Mouse (Mus musculus): ENCODE results near the gene Tbc1d22a.

The Tbc1d22a gene

DNA sequence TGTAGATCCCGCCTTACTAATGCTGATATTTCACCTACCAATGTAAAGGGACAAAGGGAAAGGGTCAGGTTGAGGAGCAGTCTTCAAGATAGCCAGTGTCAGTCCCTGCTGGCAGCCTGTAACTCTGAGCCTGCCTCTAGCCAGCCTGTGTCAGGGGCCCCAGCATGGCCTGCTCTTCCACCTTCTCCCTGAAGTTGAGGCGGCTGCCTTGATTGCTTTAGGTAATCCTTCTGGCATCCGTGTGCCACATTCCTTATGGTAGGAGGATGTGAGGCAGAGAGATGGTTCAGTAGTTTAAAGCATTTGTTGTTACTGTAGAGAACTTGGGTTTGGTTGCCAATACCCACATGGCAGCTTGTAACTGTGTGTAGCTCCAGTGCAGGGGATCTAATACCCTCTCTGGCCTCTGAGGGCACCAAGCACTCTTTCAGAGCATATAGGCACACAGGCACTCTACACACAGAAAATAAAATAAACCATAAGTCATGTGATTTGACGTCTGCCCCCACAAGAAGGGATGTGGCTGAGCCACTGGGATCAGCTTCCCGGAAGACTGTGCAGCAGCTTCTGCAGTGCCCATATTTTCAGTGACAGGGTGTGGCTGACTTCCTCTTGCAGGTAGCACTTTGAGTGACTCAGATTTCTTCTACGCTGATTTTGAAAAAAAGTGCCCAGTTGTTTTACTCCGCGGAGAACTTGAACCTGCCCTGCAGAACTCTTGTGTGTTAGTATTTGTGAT, 128.5 kb downstream of the Tbc1d22a start:
- no peak for DNase-seq

DNA sequence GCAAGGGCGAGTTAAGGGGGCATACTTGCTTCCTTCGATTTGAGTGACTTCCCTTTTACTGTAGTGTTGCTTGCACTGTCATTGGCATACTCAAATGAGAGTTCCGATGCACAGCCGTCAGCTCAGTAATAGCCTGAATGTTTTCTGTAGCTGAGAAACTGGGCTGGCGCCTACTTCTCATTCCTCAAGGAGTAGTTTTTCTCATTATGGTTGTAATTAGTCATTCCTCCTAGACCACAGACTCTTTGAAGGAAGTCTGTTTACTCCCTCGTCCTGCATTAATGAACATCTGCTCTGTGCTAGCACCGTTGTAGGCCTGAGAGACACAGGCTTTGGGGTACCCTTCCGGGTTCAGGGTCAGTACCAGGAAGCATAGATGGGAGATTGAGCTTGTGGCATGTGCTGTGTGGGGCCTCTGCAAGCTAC, 130.7 kb downstream of the Tbc1d22a start:
- no peak for DNase-seq

DNA sequence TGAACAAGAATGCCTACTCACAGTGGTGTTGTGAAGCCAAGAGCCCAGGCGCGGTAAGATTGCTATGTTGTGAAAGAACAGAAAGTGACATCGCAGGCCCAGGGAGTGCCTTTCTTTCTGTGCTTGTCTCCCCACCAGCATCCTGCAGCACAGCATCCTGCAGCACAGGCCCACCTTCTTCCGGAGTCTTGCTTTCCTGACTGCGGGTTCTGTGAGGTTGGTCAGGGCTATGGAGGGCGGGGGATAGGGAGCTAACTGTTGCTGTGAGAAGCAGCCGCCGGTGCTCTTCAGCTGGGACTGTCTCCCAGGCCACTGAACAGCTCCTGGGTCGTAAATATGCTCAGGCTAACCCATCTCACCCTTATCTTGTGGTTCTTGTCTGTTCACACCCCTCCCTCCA, 131.6 kb downstream of the Tbc1d22a start:
- no peak for DNase-seq

DNA sequence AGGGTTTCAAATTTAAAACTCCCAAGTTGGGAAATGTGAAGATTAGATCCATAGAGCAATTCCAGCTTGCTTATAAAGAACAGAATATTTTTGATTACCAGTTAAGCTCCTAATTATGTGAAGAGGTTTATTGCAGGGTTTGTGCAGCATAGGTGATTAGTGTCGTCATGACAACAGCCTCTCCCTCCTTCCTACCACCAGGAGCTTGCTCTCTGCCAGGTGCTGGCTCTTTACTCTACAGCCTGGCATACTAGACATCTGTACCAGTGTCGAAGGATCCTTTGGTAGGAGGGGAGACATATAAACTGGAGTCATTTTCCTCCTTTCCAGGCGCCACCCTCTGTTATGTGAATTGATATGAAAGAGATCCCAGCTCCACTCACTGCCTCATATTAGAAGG, 132.3 kb downstream of the Tbc1d22a start:
- no peak for DNase-seq

DNA sequence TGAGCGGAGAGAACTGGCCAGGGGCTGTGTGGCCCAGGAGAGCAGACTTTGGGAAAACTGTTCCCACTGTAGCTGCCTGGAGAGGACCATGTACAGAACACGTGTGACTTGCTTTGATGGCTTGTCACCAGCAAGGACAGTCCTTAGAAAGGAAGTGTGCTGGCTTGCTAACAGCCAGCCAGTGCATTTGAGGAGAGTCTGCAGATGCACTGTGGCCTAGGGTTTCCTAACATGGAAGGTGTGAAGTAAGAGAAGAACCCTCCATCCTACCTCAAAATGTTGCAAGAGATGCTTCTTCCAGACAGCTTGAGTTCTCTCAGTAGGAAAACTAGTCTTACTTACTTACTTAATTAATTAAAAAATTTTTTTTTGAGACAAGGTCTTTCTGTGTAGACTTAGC, 140.7 kb downstream of the Tbc1d22a start:
- DNase-seq = no peak

DNA sequence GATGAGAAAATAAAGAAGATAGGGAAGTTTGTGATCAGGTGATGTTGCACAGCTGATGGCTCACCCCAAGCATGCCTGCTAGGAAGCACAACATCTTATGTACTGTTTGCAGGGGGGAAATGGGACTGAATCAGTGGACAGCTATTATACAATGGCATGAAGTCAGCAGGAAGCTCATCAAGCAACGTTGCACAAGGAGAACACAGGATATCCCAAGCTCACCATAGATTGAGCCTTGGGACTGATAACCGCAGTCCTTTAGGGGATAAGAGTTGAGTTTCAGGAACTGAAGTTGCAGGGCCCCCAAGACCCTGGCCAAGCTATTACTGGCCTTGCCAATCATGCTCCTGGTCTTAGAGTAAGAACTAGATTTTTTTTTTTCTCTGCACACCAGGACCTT, 141.6 kb downstream of the Tbc1d22a start:
- DNase-seq = no peak

DNA sequence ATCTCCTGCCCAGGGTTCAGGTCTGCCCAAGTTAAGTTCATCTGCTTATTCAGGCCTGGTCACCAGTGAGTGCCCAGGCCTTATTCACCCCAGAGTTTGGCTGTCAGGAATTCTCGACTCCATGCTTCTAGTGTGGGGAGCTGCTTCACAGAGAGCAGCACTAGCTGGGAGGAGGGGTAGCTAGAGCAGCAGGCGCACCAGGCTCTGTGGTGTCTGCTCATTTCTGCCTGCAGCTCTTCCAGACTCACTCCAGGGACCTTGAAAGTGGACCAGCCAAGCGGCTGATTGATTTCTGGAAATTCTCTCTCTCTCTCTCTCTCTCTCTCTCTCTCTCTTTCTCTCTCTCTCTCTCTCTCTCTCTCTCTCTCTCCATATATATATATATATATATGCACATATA, 146.1 kb downstream of the Tbc1d22a start:
- no peak for DNase-seq

DNA sequence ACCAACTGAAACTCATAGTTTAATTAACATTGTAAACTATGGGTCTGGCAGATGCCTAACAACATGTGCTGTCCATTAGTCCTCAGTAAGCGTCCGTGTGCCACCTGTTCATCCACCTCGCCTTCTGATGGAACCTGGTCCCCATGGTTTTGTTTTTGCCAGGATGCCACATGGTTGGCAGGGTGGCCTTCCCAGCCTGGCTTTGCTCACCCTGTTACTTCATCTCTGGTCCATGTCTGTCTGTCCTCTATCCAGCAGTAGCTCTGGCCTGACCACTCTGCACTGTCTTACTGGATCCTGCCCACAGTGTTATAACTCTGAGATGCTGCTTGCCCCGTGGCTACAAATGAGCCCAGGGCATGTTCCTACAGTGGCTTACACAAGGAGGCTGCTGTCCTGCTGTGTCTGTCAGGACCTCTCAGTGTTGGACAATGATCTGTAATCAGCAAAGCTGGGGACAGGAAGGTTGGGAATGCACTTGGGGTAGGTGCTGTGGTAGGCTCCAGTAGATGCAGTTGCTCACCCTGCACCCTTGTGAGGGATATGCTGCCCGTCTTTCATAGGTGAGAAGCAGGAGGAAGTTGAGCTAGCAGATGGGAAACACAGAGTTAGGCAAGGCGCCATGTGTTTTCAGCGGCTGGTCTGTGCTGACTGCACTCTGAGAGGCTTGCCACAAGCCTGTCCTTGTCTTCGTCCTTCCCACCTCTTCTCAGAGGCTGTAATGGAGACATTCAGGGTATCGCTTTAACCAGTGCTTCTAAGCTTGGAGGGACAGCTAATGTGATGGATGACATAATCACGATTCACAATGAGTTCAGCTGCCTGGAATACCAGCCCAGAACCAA, 148.3 kb downstream of the Tbc1d22a start:
- no peak for DNase-seq

DNA sequence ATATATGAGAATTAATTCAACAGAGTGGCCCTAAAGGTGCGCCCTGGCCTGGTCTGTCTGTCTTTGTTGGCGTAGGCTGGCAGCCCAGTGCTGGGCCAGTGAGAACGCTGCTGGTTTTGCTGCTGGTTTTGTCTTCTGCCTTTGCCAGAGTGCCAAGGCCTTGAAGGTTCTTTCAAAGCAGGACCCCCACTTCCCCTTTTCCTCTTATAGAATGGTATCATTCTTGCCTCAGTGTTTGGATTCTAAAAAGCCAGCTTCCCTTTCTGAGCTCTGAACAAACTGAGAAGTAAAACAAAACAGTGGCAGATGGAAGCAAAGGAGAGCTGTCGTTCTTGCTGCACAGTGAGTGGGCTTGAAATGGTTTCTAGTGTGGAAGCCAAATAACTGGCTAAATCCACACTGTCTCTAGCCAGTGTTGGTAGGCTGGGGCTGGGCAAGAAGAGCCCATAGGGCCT, 149.6 kb downstream of the Tbc1d22a start:
- DNase-seq = no peak

DNA sequence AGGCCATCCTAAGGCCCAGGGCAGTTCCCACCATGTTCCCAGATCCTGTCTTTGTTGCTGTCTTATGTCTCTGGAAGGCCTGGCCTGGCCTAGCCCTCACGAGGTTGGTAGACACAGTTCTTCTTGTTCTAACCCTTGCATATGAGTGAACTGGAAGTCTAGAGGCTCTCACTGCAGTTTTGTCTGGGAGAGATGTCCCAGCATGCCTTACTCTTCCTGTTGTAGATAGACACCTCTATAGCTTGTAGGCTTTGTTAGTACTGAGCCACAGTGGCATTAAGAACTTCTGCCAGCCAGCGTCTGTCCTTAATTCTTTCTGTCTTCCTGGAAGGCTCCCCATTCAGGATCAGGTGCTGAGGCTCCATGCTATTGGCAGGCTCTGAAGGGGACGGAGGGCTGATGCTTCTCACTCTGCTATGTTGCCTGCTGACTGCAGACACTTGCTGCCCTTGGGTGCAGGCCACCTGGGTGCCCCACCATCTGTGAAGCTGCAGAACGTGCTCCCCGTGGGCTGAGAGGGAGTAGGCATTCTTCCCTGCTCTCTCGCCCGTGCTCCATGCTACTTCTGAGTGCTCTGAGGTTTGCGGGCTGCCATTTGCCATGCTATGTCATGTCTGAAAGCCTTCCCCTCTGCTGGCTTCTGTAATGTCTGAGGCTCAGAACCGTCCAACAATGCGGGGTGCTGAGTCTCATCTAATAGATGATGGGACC, 150.8 kb downstream of the Tbc1d22a start:
- no peak for DNase-seq

DNA sequence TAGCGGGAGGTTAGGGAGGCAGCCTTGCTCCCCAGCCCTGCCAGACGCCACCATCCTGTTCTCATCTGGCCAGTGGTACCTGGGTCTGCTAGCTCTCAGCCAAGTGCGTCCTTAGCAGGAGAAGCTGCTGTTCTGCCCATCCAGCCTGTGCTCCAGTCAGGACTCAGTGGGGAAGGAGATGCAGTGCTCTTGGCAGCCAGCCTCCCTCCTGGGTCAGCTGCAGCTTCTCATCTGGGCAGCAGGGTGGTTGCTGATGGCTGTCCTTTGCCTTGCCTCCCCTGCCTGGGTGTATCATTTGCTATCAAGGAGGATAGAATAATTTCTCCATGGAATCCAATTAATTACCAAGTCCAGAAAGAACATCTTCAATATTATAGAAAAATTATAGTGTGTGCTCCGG, 152.5 kb downstream of the Tbc1d22a start:
- no peak for DNase-seq

DNA sequence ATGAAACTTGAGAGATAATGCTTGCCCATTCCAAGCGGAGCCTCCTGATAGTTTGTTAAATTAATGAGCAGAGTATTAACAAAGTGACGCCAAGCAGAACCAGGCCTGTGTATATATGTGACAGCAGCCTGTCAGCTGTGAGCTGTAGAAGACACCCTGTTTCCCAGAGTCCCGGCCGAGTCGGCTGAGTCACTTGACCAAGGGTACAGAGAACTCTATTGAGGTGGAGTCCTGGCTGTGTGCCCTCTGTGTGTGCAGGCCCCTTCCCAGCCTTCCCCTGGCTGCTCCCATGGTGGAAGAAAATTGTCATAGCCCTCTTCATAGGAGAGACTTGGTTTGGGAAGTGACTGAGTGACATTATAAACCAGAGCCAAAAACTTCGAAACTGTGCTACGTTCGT, 153.0 kb downstream of the Tbc1d22a start:
- DNase-seq = no peak

DNA sequence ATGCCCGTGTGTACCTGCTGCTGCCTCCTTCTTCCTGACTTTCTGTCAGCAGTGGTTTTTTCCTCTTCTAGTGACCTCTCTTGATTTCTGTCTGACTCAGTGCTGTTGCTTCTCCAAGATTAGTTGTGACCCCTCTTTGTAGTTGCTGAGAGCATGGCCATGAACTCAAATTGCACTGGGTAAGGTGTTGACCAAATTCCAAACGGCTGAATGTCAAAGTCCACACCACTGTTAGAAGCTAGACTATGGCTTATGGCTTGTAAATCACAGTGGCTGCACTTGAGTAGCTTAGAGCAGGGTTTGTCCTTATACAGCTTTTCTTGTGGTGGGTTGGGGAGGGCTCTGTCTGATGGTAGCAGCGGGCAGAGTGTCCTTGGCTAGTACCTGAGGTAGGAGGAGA, 156.6 kb downstream of the Tbc1d22a start:
- no peak for DNase-seq

DNA sequence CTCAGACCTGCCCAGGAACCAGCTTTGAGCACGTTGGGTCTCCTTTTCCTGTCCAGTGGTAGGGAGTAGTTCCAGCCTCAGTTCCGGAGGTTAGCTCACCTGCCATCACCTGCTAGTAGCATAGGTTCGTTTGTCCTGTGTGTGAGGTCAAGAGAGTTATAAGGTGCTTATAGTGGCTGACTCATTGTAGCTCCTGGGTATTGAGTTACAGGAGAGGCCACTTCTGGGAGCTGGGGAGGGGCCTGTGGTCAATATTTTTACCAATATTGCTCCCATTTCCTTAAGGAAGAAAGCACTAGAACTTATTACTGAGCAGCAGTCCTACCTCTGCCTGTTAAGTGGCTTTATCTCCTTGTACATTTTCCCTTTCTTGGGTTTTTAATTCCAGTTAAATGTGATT, 161.0 kb downstream of the Tbc1d22a start:
- no peak for DNase-seq

DNA sequence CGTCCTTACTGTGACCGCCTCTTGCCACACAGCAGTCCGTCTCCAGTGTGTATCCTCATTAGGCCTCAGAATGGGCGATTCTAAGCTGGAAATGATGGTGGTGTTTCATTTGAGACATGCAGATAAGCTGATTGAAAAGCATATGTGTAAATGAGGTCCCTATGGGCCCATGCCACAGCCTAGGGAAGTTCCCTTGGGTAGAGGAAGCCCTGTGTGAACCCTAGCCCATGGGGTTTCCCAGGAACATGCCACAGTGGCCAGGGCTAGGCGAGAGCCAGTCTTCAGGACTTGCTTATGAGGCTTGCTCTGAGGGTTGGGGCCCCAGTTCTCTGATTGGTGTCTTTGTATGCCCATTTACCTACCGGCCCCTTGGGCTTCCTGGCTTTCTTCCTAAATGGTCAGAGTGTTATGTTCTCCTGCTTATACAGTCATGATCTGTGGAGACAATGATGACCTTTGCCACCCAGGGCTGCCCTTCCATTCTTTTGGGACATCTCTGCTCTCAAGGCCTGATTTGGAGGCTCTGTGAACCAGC, 161.7 kb downstream of the Tbc1d22a start:
- DNase-seq = no peak

DNA sequence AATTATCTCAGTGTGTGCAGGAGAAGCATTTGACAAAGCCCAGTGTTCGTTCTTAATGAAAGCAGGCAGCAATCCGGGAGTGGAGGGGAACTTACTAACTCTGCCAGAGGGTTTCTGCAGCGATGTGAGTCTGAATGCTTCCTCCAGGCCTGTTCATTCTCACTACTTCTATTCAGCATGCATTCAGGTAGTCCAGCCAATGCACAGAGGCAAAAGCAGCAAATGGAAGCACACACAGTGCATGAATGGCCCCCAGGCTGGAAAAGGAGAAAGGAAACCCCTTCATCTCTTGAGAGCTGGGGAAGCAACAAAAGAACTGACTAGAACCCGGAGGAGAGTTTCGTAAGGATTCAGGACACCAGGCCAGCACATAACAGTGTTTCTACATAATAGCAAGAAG, 169.0 kb downstream of the Tbc1d22a start:
- DNase-seq = no peak

DNA sequence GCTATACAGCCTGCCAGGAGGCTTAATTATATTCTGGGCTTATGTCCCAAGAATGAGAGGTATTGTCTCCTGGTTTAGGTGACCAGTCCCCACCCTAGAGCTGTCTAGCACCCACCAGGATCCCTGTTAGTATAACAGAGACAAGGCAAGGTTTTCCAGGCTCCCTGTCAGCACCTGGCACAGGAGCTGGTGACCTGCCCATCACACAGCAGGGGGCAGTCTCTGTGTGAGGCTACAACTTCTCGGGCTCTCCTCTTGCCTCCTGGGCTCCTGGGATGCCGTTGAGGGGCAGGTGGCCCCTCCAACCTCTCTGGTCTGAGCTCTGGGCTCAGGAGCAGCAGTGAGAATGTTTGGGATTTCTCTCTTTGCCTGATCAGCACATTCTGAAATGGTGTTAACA, 171.2 kb downstream of the Tbc1d22a start:
- DNase-seq = no peak

DNA sequence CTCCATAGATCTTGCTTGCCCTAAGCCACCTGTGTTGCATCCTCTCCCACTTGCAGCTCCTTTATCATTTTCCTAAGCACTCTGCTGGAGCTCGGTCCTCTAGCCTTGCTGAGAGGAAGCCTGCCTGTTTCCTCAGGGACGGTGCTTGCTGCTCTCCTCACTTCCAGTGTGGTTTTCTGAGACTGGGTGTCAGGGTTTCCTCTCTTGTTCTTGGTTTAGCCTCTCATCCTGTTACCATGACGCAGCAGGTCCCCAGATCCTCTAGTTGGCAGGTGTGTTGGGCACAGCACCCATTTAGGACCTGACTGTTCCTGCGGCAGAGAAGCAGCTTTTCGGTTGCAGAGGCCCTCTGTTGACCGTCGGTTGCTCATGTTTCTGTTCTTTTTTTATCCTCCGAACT, 172.1 kb downstream of the Tbc1d22a start:
- DNase-seq = no peak

DNA sequence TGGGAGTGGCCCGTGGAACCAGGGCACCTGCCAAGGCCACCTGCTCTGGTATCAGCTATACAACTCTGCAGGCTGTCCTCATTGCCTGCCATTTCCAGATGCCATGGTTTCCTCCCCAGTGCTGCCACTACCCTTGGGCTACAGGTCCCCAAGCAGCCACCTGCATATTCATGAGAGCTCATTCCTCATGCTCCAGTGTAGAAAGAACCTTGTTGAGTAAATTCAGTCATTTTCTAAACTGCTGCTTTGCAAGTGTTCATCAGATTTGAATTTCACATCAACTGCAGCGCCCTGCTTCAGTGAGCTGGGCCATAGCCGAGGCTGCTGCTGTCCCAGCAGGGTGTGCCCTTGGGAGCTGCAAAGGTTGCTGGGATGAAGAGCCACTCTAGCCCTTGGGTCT, 174.3 kb downstream of the Tbc1d22a start:
- DNase-seq = no peak

DNA sequence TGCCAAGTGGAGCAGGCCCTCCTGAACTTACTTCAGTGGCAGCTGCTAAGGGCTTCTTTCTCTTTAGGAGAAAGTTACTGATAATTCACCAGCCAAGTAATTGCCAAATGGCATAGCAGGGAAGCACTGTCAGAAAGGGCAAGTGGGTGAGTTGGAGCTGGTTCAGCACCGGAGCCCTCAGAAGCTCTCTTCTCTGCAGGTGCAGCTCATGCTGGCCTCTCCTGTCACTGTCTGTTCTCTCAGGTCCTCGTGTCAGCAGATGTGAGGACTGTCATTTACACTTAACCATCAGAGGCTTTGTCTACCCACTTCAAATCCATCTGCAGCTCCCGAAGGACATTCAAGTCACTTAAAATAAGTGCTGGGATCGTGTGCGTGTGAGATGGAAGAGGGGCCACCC, 190.6 kb downstream of the Tbc1d22a start:
- no peak for DNase-seq

DNA sequence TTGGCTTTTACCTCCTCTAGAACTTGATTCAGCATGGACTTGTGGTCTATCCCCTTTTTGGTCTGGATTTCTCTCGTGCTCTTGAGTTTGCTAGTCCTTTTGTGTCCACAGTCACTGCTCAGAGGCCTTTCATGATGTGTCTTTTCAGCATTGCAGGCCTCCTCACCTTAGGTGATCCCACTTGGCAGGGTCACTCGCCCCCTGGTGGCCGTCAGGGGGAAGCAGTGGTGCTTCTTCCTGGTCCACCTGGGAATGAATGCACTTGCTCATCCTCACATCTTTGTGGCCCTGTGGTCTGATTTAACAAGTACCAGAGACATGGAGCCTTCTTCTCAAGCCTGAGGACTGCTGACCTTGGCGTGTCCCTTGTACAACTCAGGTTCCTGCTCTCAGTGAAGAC, 191.3 kb downstream of the Tbc1d22a start:
- peak; percentile 65 for DNase-seq

DNA sequence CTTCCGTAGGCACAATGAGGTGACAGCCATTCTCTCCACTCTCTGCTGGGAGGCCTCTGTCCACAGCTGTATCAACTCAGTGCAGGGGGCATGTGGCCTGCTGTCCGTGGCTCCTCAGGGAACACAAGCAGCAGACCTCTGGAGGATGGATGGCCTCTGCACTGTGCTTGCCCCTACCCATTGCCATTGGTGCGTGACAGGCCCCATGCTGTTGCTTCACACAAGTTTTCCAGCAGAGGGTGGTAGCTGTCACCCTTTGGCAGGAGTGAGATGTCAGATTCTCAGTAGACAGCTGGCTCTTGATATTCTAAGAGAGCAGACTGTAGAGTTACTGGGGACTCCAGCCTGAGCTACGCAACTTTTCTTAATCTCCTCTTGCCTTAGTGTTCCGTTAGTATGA, 195.1 kb downstream of the Tbc1d22a start:
- DNase-seq = peak; percentile 46

DNA sequence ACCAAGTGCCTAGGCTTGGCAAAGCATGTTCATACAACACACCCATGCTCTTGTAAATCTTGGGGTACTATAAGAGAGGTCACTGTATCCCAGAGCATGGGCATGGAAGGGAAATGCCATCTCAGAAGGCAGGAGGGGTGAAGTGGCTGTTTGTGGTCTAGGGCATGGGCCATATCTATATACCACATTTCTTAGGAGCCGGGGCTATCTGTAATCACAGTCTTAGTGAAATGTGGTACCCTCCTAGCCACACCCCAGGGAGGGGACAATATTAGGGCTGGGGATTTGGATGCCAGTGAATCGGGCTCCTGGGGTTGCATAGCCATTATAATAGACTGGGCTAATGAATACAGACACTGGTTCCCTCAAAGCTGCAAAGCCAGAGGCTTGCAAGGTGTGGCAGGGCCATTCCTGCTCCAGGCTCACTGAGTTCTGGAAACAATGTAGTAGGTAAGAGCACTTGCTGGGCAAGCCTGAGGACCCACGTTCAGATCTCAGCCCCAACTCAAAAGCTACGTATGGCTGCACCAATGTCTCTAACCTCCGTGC, 197.3 kb downstream of the Tbc1d22a start:
- no peak for DNase-seq

All from embryo, embryonic 11 days (tissue).